Mouse (Mus musculus) embryonic facial prominence, embryonic 11.5 days (tissue): Measurements from ENCODE around the gene Iqsec3. TPM values are rescaled to one million over a fixed set of nuclear protein-coding genes. Genes with fewer than 3 reads are reported as not detected.

Experiments
- ATAC-seq: fragments of 200-750 bp; cut with Nextera tagmentation; replicated peaks from 2 replicates; pipeline ENCODE4 v1.8.0; 2017; ENCODE audit warnings: low read depth; ENCODE audit not compliant: insufficient number of reproducible peaks, low FRiP score, low TSS enrichment
- DNase-seq: peaks from one replicate; pipeline ENCODE4 v3.0.0-alpha.2; 2015; ENCODE audit warnings: low spot score
- H3K27ac ChIP-seq: fragments of 300-500 bp; sonication (generic); replicated peaks from 2 replicates; pipeline ENCODE4 v1.5.1; 2014; ENCODE audit warnings: mild to moderate bottlenecking, low read depth, low read length, control low read depth
- H3K27me3 ChIP-seq: fragments of 300-500 bp; sonication (generic); 2 replicates; pipeline ENCODE4 v1.6.1; 2014; ENCODE audit warnings: mild to moderate bottlenecking, low read length, moderate library complexity, mixed read lengths; ENCODE audit not compliant: control insufficient read depth, insufficient read depth
- H3K36me3 ChIP-seq: fragments of 300-500 bp; sonication (generic); replicated peaks from 2 replicates; pipeline ENCODE4 v1.6.1; 2014; ENCODE audit warnings: low read depth, mild to moderate bottlenecking, low read length, moderate library complexity, mixed read lengths; ENCODE audit not compliant: control insufficient read depth, insufficient read depth
- H3K4me1 ChIP-seq: fragments of 300-500 bp; sonication (generic); 2 replicates; pipeline ENCODE4 v1.6.1; 2014; ENCODE audit warnings: low read length, mixed read lengths; ENCODE audit not compliant: control insufficient read depth, insufficient read depth
- H3K4me2 ChIP-seq: fragments of 300-500 bp; sonication (generic); 2 replicates; pipeline ENCODE4 v1.6.1; 2014; ENCODE audit warnings: low read depth, mild to moderate bottlenecking, control low read depth, low read length, moderate library complexity
- H3K4me3 ChIP-seq: fragments of 300-500 bp; sonication (generic); 2 replicates; pipeline ENCODE4 v1.5.1; 2014; ENCODE audit warnings: low read depth, low read length, control low read depth
- H3K9ac ChIP-seq: fragments of 300-500 bp; sonication (generic); replicated peaks from 2 replicates; pipeline ENCODE4 v1.6.1; 2014; ENCODE audit warnings: mild to moderate bottlenecking, control low read depth, low read length
- H3K9me3 ChIP-seq: fragments of 300-500 bp; sonication (generic); replicated peaks from 2 replicates; pipeline ENCODE4 v1.6.1; 2016; ENCODE audit warnings: mild to moderate bottlenecking, low read length, inconsistent platforms, mixed read lengths; ENCODE audit not compliant: control insufficient read depth
- WGBS: fragments of 180-500 bp; shearing (Covaris S2); extraction: QIAGEN DNeasy Blood & Tissue Kit; methylation state at CpG from one replicate; pipeline ENCODE4 v1.1.7; 2014; 5-methylcytosine and 5-hydroxymethylcytosine counted together
- polyA plus RNA-seq: library from polyadenylated mRNA; unstranded; fragments of >200 nt; fragmentation: Nextera tagmentation; extraction: Ambion mirVana; gene quantifications from 2 replicates; pipeline ENCODE4 v1.2.1, GENCODE M21; 2014

Gene Iqsec3
- polyA plus RNA-seq, 1 experiment from 2014 or later = 0.13 TPM

GRCm38 (mm10) chr6:121346428-121346827 lies 127.0 kb downstream of the Iqsec3 start:
- ATAC-seq (no peak), DNase-seq (no peak)
- 0 out of 2 replicates have a peak, but pooled peaks cover 2% of the 10 kb centered on the region for H3K27me3 ChIP-seq
- no peaks in the 10 kb centered on the region for H3K36me3 ChIP-seq
- WGBS = 50% methylated on average over 8 of the region's 8 CpGs
- no peak overlapping the region for H3K27ac ChIP-seq
- no peak overlapping the region for H3K4me2 ChIP-seq
- H3K9ac ChIP-seq = no peak overlapping the region
- no peaks in the 10 kb centered on the region for H3K4me1 ChIP-seq
- H3K9me3 ChIP-seq = no peaks in the 10 kb centered on the region
- H3K4me3 ChIP-seq = no peak overlapping the region

GRCm38 (mm10) chr6:121344329-121344728 lies 129.1 kb downstream of the Iqsec3 start:
- H3K4me3 ChIP-seq = no peak overlapping the region
- no peak overlapping the region for H3K4me2 ChIP-seq
- H3K27me3 ChIP-seq = 0 out of 2 replicates have a peak, but pooled peaks cover 2% of the 10 kb centered on the region
- no peak overlapping the region for H3K27ac ChIP-seq
- no peaks in the 10 kb centered on the region for H3K9me3 ChIP-seq
- H3K9ac ChIP-seq = no peak overlapping the region
- H3K4me1 ChIP-seq = no peaks in the 10 kb centered on the region
- no peak for ATAC-seq
- DNase-seq = no peak
- H3K36me3 ChIP-seq = no peaks in the 10 kb centered on the region
- WGBS = 59% methylated on average over 5 of the region's 5 CpGs

GRCm38 (mm10) chr6:121343771-121344123 lies 129.7 kb downstream of the Iqsec3 start:
- H3K9me3 ChIP-seq = no peaks in the 10 kb centered on the region
- 70% methylated on average over 6 of the region's 6 CpGs for WGBS
- H3K9ac ChIP-seq = no peak overlapping the region
- H3K4me1 ChIP-seq = no peaks in the 10 kb centered on the region
- H3K4me3 ChIP-seq = no peak overlapping the region
- DNase-seq (no peak), ATAC-seq (no peak)
- H3K36me3 ChIP-seq = no peaks in the 10 kb centered on the region
- H3K27ac ChIP-seq = no peak overlapping the region
- 0 out of 2 replicates have a peak, but pooled peaks cover 2% of the 10 kb centered on the region for H3K27me3 ChIP-seq
- H3K4me2 ChIP-seq = no peak overlapping the region

GRCm38 (mm10) chr6:121343026-121343770 lies 130.3 kb downstream of the Iqsec3 start, which contains the start of gene Slc6a12:
Slc6a12 (plus strand) TSS chr6:121343076.
- Histone ChIP-seq H3K9ac (no peak within 1 kb of the TSS), H3K27ac (no peak within 1 kb of the TSS), H3K9me3 (no peaks in the 10 kb centered on the region), H3K4me2 (no peak within 1 kb of the TSS), H3K4me3 (no peak within 1 kb of the TSS), H3K27me3 (0 out of 2 replicates have a peak, but pooled peaks cover 2% of the 10 kb centered on the region), H3K36me3 (no peaks in the 10 kb centered on the region), H3K4me1 (no peaks in the 10 kb centered on the region)
- DNase-seq (no peak), ATAC-seq (peak; percentile 35; the same call in 1 of the 2 replicates)
- 69% methylated on average over 15 of the region's 15 CpGs for WGBS

GRCm38 (mm10) chr6:121341650-121342049 lies 131.8 kb downstream of the Iqsec3 start:
- H3K9ac ChIP-seq = no peak overlapping the region
- no peak overlapping the region for H3K4me3 ChIP-seq
- ATAC-seq (no peak), DNase-seq (no peak)
- H3K9me3 ChIP-seq = no peaks in the 10 kb centered on the region
- H3K4me1 ChIP-seq = no peaks in the 10 kb centered on the region
- H3K36me3 ChIP-seq = no peaks in the 10 kb centered on the region
- no peak overlapping the region for H3K4me2 ChIP-seq
- 0 out of 2 replicates have a peak, but pooled peaks cover 2% of the 10 kb centered on the region for H3K27me3 ChIP-seq
- 84% methylated on average over 6 of the region's 6 CpGs for WGBS
- no peak overlapping the region for H3K27ac ChIP-seq

- 38% methylated on average over 4 of the region's 4 CpGs for WGBS
- Histone ChIP-seq H3K27ac (no peak overlapping the region), H3K27me3 (0 out of 2 replicates have a peak, but pooled peaks cover 2% of the 10 kb centered on the region), H3K4me1 (no peaks in the 10 kb centered on the region), H3K9me3 (no peaks in the 10 kb centered on the region), H3K4me3 (no peak overlapping the region), H3K4me2 (no peak overlapping the region), H3K9ac (no peak overlapping the region), H3K36me3 (no peaks in the 10 kb centered on the region)
- no peak for ATAC-seq
- DNase-seq = no peak
Measured at GRCm38 (mm10) chr6:121338519-121338896, 135.0 kb downstream of the Iqsec3 start.

- Histone ChIP-seq H3K9ac (no peak overlapping the region), H3K4me3 (no peak overlapping the region), H3K27me3 (no peaks in the 10 kb centered on the region), H3K27ac (no peak overlapping the region), H3K4me2 (no peak overlapping the region), H3K4me1 (no peaks in the 10 kb centered on the region), H3K36me3 (no peaks in the 10 kb centered on the region), H3K9me3 (no peaks in the 10 kb centered on the region)
- DNase-seq = peak; percentile 89
- peak; percentile 81 for ATAC-seq
- WGBS = 27% methylated on average over 3 of the region's 3 CpGs
Measured at GRCm38 (mm10) chr6:121337770-121338518, 135.5 kb downstream of the Iqsec3 start.

GRCm38 (mm10) chr6:121337229-121337628 lies 136.2 kb downstream of the Iqsec3 start:
- Histone ChIP-seq H3K27me3 (no peaks in the 10 kb centered on the region), H3K9ac (no peak overlapping the region), H3K9me3 (no peaks in the 10 kb centered on the region), H3K36me3 (no peaks in the 10 kb centered on the region), H3K4me2 (no peak overlapping the region), H3K27ac (no peak overlapping the region), H3K4me1 (no peaks in the 10 kb centered on the region), H3K4me3 (no peak overlapping the region)
- ATAC-seq = no peak
- no peak for DNase-seq
- 92% methylated on average over 9 of the region's 9 CpGs for WGBS
